Mouse (Mus musculus) midbrain, embryonic 14.5 days (tissue): Measurements from ENCODE around the gene Ubtfl1. TPM values are rescaled to one million over a fixed set of nuclear protein-coding genes. Genes with fewer than 3 reads are reported as not detected.
"Not testable (repeated sequence)": the region's sequence is repeated elsewhere in the genome, so short reads cannot be mapped to it uniquely, and the experiment has no call there.

Experiments used
- ATAC-seq: fragments of 200-750 bp; cut with Nextera tagmentation; 2 replicates; pipeline ENCODE4 v1.8.0; 2017; ENCODE audit warnings: moderate number of reproducible peaks, moderate library complexity; ENCODE audit not compliant: low FRiP score, low TSS enrichment
- DNase-seq: peaks from one replicate; pipeline ENCODE4 v3.0.0-alpha.2; 2015
- H3K27ac ChIP-seq: fragments of 300-500 bp; sonication (generic); replicated peaks from 2 replicates; pipeline ENCODE4 v1.5.1; 2014; ENCODE audit warnings: mild to moderate bottlenecking, low read depth, low read length, moderate library complexity
- H3K27me3 ChIP-seq: fragments of 300-500 bp; sonication (generic); 2 replicates; pipeline ENCODE4 v1.6.1; 2014; ENCODE audit warnings: low read length, control low read depth, mixed read lengths; ENCODE audit not compliant: control insufficient read depth, insufficient read depth
- H3K36me3 ChIP-seq: fragments of 300-500 bp; sonication (generic); 2 replicates; pipeline ENCODE4 v1.6.1; 2014; ENCODE audit warnings: low read length, control low read depth; ENCODE audit not compliant: control insufficient read depth, insufficient read depth
- H3K4me1 ChIP-seq: fragments of 300-500 bp; sonication (generic); 2 replicates; pipeline ENCODE4 v1.6.1; 2014; ENCODE audit warnings: mild to moderate bottlenecking, antibody characterized with exemption, low read length, control low read depth; ENCODE audit not compliant: control insufficient read depth, insufficient read depth
- H3K4me2 ChIP-seq: fragments of 300-500 bp; sonication (generic); 2 replicates; pipeline ENCODE4 v1.6.1; 2014; ENCODE audit warnings: mild to moderate bottlenecking, low read length, moderate library complexity
- H3K4me3 ChIP-seq: fragments of 300-500 bp; sonication (generic); replicated peaks from 2 replicates; pipeline ENCODE4 v1.5.1; 2014; ENCODE audit warnings: low read depth, low read length
- H3K9ac ChIP-seq: fragments of 300-500 bp; sonication (generic); replicated peaks from 2 replicates; pipeline ENCODE4 v1.6.1; 2014; ENCODE audit warnings: mild to moderate bottlenecking, low read length, moderate library complexity
- H3K9me3 ChIP-seq: fragments of 300-500 bp; sonication (generic); 2 replicates; pipeline ENCODE4 v1.6.1; 2016; ENCODE audit warnings: low read length, control low read depth, mixed read lengths; ENCODE audit not compliant: control insufficient read depth
- WGBS: fragments of 180-500 bp; shearing (Covaris S2); extraction: QIAGEN DNeasy Blood & Tissue Kit; methylation state at CpG from one replicate; pipeline ENCODE4 v1.1.7; 2014; 5-methylcytosine and 5-hydroxymethylcytosine counted together
- polyA plus RNA-seq: library from polyadenylated mRNA; unstranded; fragments of >200 nt; fragmentation: Nextera tagmentation; extraction: Ambion mirVana; gene quantifications from 2 replicates; pipeline ENCODE4 v1.2.1, GENCODE M21; 2014

Ubtfl1 gene
- not detected in 2 replicates for polyA plus RNA-seq

GRCm38 (mm10) chr9:18404118-18404517 lies at the start of gene Ubtfl1:
Gene Ubtfl1 (plus strand): TSS chr9:18404418.
- no peak for DNase-seq
- 81% methylated on average over 1 of the region's 1 CpGs for WGBS

DNA sequence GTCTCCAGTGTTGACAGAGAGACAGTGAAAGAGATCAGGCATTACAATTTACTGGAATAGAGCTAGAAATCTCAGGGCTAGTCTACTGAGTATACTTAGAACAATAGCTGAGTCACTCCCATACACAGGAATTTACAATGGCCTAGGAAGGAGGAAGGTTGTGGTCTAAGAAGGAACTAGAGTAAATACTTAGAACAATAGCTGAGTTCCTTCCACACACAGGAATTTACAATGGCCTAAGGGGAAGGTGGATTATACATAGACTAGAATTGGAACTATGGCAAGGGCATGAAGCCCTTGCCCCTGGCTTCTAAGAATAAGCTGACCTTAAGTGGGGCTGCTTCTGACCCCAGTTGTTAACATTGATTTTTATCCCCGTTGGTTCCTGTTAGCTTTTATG lies 31.2 kb upstream of the Ubtfl1 start:
- DNase-seq, H3K9ac ChIP-seq, H3K27me3 ChIP-seq, ATAC-seq, H3K9me3 ChIP-seq, H3K27ac ChIP-seq, H3K4me2 ChIP-seq, H3K36me3 ChIP-seq, H3K4me1 ChIP-seq, H3K4me3 ChIP-seq: not testable (repeated sequence)
- WGBS = 91% methylated on average over 1 of the region's 1 CpGs

More at GRCm38 (mm10) chr9:18404118-18404517, at the start of gene Ubtfl1:
- Histone ChIP-seq H3K36me3 (no peaks in the 10 kb centered on the region), H3K27me3 (no peaks in the 10 kb centered on the region), H3K4me3 (no peak within 1 kb of the TSS), H3K9me3 (no peaks in the 10 kb centered on the region), H3K9ac (no peak within 1 kb of the TSS), H3K4me2 (no peak within 1 kb of the TSS), H3K27ac (no peak within 1 kb of the TSS), H3K4me1 (no peaks in the 10 kb centered on the region)
- ATAC-seq = no peak

GRCm38 (mm10) chr9:18385782-18386181 lies 18.4 kb upstream of the Ubtfl1 start:
- H3K9ac ChIP-seq = no peak overlapping the region
- no peaks in the 10 kb centered on the region for H3K9me3 ChIP-seq
- no peak overlapping the region for H3K27ac ChIP-seq
- ATAC-seq (no peak), DNase-seq (peak; percentile 3)
- H3K27me3 ChIP-seq = no peaks in the 10 kb centered on the region
- 35% methylated on average over 6 of the region's 6 CpGs for WGBS
- no peaks in the 10 kb centered on the region for H3K4me1 ChIP-seq
- H3K4me3 ChIP-seq = no peak overlapping the region
- H3K36me3 ChIP-seq = no peaks in the 10 kb centered on the region
- H3K4me2 ChIP-seq = no peak overlapping the region

DNA sequence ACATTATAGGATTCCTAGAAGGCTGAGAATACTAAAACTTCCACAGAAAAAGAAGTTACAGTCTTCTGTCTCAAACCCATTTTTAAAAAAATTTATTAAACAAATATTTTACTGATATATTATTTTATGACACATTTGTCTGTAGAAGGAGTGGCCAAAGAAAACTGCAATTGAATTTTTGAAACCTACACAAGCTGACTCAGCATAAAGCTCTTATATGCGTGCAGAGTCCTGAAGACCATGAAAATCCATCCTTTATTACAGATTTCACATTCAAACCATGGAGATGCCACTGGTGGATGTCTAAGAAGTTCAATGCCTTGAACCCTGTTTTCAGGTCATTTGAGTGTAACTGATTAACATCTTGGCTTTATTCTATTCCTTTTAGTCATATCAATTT lies 4.6 kb upstream of the Ubtfl1 start:
- Histone ChIP-seq H3K4me1 (no peaks in the 10 kb centered on the region), H3K9ac (no peak overlapping the region), H3K27me3 (no peaks in the 10 kb centered on the region), H3K9me3 (no peaks in the 10 kb centered on the region), H3K4me3 (no peak overlapping the region), H3K36me3 (no peaks in the 10 kb centered on the region), H3K4me2 (no peak overlapping the region), H3K27ac (no peak overlapping the region)
- WGBS = 67% methylated on average over 1 of the region's 1 CpGs
- DNase-seq = no peak
- no peak for ATAC-seq

DNA sequence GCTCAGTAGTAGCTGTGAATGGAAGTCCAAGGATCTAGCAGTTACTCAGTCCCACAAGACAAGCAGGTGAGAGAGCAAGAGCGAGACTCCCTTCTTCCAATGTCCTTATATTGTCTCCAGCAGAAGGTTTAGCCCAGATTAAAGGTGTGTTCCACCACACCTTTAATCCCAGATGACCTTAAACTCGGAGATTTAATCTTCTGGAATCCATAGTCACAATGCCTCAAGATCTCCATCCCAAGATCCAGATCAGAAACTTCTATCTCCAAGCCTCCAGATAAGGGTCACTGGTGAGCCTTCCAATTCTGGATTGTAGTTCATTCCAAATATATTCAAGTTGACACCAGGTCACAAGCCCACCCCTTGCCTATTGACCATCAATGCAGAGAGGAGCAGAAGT lies 1.3 kb upstream of the Ubtfl1 start, which contains the start of gene Naalad2:
Gene Naalad2 (minus strand): TSS at position 101 of the 400 bp plus-strand sequence.
- not testable (repeated sequence) for H3K27me3 ChIP-seq, H3K9ac ChIP-seq, H3K4me1 ChIP-seq, H3K4me2 ChIP-seq, H3K4me3 ChIP-seq, H3K9me3 ChIP-seq, H3K36me3 ChIP-seq, H3K27ac ChIP-seq, DNase-seq, ATAC-seq
- 82% methylated on average over 2 of the region's 2 CpGs for WGBS

DNA sequence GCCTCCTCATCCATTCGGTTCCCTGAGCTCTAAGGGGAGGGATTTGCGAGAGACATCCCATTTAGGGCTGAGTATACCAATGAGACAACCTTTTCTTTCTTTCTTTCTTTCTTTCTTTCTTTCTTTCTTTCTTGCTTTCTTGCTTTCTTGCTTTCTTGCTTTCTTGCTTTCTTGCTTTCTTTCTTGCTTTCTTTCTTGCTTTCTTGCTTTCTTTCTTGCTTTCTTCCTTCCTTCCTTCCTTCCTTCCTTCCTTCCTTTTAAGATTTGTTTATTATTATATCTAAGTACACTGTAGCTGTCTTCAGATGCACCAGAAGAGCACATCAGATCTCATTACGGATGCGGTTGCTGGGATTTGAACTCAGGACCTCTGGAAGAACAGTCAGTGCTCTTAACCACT lies 8.2 kb downstream of the Ubtfl1 start:
- H3K9ac ChIP-seq, H3K4me3 ChIP-seq, H3K4me2 ChIP-seq, H3K9me3 ChIP-seq, ATAC-seq, H3K27me3 ChIP-seq, DNase-seq, H3K27ac ChIP-seq, H3K36me3 ChIP-seq, H3K4me1 ChIP-seq: not testable (repeated sequence)
- WGBS = 86% methylated on average over 4 of the region's 4 CpGs

- DNase-seq = no peak
- no peaks in the 10 kb centered on the region for H3K4me1 ChIP-seq
- no peaks in the 10 kb centered on the region for H3K36me3 ChIP-seq
- no peak for ATAC-seq
- no peak within 1 kb of the TSS for H3K27ac ChIP-seq
- no peak within 1 kb of the TSS for H3K4me2 ChIP-seq
- no peak within 1 kb of the TSS for H3K9ac ChIP-seq
- no peaks in the 10 kb centered on the region for H3K27me3 ChIP-seq
- H3K9me3 ChIP-seq = no peaks in the 10 kb centered on the region
- H3K4me3 ChIP-seq = no peak within 1 kb of the TSS
Observed at GRCm38 (mm10) chr9:18430354-18430753, 26.1 kb downstream of the Ubtfl1 start, which contains the start of gene Mbd3l2. Gene Mbd3l2 (plus strand): TSS chr9:18430654.

DNA sequence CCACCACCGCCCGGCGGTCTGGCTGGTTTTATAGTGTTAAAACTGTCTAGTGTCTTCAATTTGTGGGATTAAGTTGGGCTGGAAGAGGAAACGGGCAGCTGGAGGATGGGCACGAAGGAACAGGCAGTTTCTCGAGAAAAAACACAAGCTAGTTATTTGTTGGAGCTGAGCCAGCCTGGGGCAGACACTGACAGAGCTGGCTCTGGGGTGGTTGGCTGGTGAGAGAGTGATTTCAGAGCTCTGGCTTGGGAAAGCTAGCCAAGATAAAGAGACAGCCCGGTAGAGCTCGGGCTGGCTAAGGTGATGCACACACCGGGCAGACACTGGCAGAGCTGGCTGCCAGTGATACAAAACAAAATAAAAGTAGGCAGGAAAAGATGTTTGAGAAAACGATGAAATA lies 27.5 kb downstream of the Ubtfl1 start:
- Histone ChIP-seq H3K36me3 (no peaks in the 10 kb centered on the region), H3K9ac (no peak overlapping the region), H3K4me1 (no peaks in the 10 kb centered on the region), H3K4me3 (no peak overlapping the region), H3K27me3 (no peaks in the 10 kb centered on the region), H3K4me2 (no peak overlapping the region), H3K27ac (no peak overlapping the region), H3K9me3 (no peaks in the 10 kb centered on the region)
- peak; percentile 17 for DNase-seq
- no peak for ATAC-seq
- 81% methylated on average over 10 of the region's 10 CpGs for WGBS

GRCm38 (mm10) chr9:18456520-18456919 lies 52.3 kb downstream of the Ubtfl1 start:
- Histone ChIP-seq H3K4me3 (no peak overlapping the region), H3K9ac (no peak overlapping the region), H3K36me3 (peaks cover 68% of the 10 kb centered on the region), H3K4me2 (no peak overlapping the region), H3K4me1 (no peaks in the 10 kb centered on the region), H3K27me3 (no peaks in the 10 kb centered on the region), H3K27ac (no peak overlapping the region), H3K9me3 (no peaks in the 10 kb centered on the region)
- ATAC-seq (no peak), DNase-seq (no peak)
- 75% methylated on average over 4 of the region's 4 CpGs for WGBS
